Mouse (Mus musculus) CH12.LX (cell line): ENCODE data around the gene Hsd17b2.

Experiments used
- CTCF ChIP-seq, 2 experiments: IDR thresholded peaks in 1 of 2; conservative IDR thresholded peaks in 1 of 2; 2 replicates each; pipeline ENCODE4 v1.5.1; 2011 to 2012; ENCODE audit warnings: low read depth in 2 of 2, low read length in 2 of 2, improper control_type of control experiment in 1 of 2, inconsistent platforms in 1 of 2, mild to moderate bottlenecking in 1 of 2, moderate library complexity in 1 of 2
- KAT2A ChIP-seq: IDR thresholded peaks from 2 replicates; pipeline ENCODE4 v1.6.1; 2012; ENCODE audit warnings: low read length, improper control_type of control experiment, inconsistent platforms; ENCODE audit not compliant: insufficient replicate concordance

DNA sequence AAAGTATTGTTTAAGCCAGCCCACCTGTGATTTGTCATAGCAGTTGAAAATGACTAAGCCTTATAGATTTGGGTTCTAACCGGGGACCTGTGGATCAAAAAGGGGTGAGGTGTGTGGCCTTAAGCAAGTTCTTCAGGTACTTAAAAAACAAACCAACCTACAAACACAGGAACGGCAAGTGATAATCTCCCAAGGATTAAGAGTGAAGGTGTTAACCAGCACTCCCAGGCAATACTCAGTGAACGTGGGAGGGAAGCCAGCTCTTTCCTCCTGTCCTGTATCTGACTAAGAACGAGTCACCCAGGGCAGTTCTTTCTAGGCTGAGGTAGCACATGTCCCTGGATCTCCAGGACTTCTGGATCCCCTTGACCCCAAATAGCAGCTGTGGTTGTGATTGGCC lies 62.9 kb downstream of the Hsd17b2 start:
- TF ChIP-seq KAT2A (no peak), CTCF (conservative IDR thresholded peaks at IDR 0.05 in 1 of 2, IDR thresholded peaks at IDR 0.05 in 1 of 2; ENCODE audit: low read depth in 2 of 2, low read length in 2 of 2) (no peak)
